Mouse (Mus musculus) central nervous system, embryonic 14 days (tissue): Measurements from ENCODE around the gene Gm21954. TPM values are rescaled to one million over a fixed set of nuclear protein-coding genes. Genes with fewer than 3 reads are reported as not detected.

Experiments used
- polyA plus RNA-seq: library from polyadenylated mRNA; depleted of rRNA; stranded (reverse); fragments of >200 nt; gene quantifications from 2 replicates; pipeline ENCODE4 v1.2.3, GENCODE M21; 2012; rRNA removed

Gene Gm21954
- polyA plus RNA-seq: not detected in 2 replicates

GRCm38 (mm10) chr3:55472110-55472509 is at the start of gene Gm21954:
Gene Gm21954 (minus strand): TSS chr3:55472210.

Other genes with a start within 250 kb of the Gm21954 start
- 111 and 113 TPM in 2 replicates for gene Dclk1, start 229.8 kb downstream of the Gm21954 start, polyA plus RNA-seq